Mouse (Mus musculus) v-Abl transformed pro-B cells (cell line): ENCODE results near the gene Ankrd13a.
"Not testable (repeated sequence)": the region's sequence is repeated elsewhere in the genome, so short reads cannot be mapped to it uniquely, and the experiment has no call there.

Experiments used
- in situ Hi-C, 2 experiments: fragments of 400-800 bp; cut with MboI; formaldehyde crosslinking; loops; one replicate each; pipeline ENCODE4 v1.15.1; 2025; ENCODE audit not compliant: unreplicated experiment in 2 of 2

The Ankrd13a gene

DNA sequence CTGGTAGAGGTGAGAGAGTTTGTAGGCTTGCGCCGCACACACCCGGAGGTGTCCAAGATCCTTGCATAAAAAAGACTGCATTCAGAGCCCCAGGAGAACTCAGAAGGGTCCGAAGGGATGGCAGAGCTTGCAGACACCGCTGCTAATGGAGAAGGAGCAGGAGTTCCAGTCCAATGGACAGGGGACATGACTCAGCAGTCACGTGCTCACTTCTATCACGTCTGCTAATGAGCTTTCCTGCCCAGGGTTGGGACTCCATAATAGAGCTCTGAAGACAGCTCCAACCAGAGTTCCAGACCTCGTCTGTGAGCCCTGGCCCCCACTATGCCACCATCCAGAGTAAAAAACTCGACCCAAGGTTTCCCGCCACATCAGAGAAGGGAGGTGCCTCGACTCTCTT is 43.6 kb downstream of the Ankrd13a start:
- in situ Hi-C loops: no loop called here

DNA sequence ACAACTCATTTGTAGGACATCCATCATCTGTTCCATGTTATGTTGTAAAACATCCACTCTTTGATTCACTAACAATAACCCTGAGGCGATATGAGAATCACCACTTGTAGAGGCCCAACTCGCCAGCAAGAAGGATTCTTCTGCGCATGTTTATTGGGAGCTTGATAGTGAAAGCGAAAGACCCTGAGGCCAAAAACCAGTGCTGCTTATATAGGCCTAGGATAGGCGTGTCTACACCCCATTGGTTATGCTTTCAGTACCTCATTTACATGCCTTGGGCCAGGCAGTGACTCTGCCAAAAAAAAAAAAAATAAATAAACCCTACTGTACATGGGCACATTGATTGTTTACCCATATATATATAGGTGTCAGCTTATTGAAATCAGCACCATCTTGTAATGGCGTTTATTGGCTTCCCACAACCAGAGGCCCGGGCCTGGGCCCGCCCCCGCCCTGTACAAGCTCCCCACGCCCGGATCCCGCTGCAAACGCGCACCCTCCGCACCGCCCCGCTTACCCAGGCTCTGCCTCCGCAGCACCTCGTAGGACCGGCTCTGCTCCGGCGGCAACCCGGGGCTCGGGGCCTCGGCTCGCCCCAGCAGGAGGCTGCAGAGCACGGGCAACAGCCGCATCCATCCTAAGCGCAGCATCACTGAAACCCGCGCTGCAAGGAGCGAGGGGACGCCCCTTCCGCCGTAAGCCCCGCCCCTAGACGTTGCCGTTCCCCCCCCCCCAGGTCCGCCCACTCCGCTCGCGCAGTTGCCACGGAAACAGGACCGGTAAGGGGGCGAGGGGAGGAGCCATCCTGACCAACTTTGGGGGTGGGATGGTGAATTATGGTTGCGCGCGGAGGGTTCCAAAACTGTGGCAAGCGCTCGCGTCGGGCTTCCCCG is 48.6 kb downstream of the Ankrd13a start, which contains the start of gene 1500011B03Rik:
Gene 1500011B03Rik (minus strand): TSS at position 673 of the 893 bp plus-strand sequence.
- in situ Hi-C loops: loop anchor here in 1 of 2 experiments (10.0 kb wide), 1 partner anchor 118 kb away; the partner anchor contains the start of gene Tchp

DNA sequence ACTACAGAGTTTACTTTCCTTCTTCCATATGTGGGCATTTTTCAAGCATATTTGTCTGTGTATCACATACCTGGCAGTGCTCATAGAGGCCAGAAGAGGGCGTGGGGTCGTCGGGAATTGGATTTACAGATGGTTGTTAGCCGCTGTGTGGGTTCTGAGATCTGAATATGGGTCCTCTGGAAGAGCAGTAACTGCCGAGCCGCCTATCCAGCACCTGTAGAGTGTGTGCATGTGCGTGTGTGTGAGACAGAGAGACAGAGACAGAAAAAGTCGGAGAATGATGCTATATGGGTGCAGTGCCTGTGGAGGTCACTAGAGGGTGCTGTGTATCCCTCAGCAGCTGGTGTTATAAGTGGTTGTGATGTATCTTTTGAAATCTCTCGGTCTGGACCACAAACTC is 49.7 kb downstream of the Ankrd13a start:
- in situ Hi-C loops: loop anchor here in 1 of 2 experiments (10.0 kb wide), 1 partner anchor 119 kb away; the partner anchor contains the start of gene Tchp

DNA sequence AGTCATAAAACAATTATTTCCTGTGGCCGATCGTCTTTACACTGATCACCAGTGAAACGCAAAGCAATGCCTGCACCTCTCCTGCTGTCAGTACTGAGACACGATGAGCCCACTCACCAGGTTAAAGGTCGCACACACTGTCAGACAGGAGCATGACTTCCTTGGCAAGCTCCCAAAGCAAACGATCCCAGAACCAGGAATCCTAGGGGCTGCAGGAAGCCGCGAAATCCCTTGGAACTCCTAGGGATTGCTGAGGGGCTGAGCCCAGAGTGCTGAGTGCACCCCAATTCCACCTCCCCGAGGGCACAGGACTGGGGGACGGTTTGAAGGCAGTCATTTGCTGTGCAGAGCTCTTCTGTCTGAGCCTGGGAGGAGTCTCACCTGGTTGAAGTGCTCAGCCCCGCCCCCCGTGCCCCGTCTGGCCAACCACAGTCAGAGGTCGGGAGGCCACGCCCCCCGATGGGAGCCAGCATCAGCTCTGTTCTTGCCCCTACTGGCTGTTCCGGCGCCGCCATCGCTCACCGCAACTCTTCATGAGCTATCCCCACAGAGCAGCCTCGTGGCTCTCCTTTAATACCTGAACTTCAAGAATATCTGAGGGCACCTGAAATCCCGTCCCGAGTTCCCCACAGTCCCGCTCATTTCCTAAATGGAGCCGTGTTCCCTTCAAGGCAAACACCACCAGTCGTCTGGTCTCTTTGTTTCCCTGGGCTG is 51.7 kb downstream of the Ankrd13a start:
- in situ Hi-C loops: loop anchor here (5.0 to 10.0 kb wide), 3 partner anchors 71 to 121 kb away; partner anchors contain the start of genes Oasl2 (in 1 of the 2) and Tchp (in 1 of the 2)

DNA sequence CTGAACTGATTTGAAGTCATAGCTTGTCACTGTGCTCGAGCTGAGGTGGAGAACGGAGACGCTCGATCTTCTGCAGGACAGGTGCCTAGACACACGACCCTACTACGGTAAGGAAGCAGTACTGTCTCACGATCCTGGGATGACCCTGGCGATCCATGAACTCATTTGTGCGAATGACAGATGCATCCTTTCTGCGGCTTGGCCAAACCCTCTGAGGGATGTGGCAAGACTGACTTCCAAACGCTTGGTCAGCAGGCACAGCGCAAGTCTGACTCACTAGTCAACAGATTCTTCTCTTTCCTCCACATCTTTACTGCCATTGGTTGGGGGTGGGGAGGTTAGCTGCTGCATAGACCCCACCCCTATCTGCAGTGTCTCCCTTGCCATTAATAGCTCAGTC is 53.0 kb downstream of the Ankrd13a start:
- in situ Hi-C loops: loop anchor here (5.0 to 10.0 kb wide), 3 partner anchors 70 to 123 kb away; partner anchors contain the start of genes Oasl2 (in 1 of the 2) and Tchp (in 1 of the 2)

DNA sequence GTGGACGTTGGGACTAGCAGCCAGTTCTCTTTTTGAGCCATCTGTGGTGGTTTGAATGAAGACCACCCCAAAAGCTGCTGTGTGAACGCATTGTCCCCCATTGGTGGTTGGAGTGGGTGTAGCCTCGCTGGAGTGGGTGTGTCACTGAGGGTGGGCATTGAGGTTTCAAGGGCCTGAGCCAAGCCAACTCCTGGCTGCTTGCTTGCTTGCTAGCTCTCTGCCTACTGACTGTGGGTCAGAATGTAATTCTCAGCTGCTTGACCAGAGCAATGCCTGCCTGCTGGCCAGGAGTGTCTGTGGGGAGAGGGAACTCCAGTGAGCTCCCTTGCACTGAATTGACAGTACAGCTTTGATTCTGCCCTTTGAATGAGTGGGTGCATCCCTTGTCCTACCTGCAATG is 55.3 kb downstream of the Ankrd13a start:
- in situ Hi-C loops: loop anchor here (5.0 to 10.0 kb wide), 3 partner anchors 68 to 125 kb away; partner anchors contain the start of genes Oasl2 (in 1 of the 2) and Tchp (in 1 of the 2)

DNA sequence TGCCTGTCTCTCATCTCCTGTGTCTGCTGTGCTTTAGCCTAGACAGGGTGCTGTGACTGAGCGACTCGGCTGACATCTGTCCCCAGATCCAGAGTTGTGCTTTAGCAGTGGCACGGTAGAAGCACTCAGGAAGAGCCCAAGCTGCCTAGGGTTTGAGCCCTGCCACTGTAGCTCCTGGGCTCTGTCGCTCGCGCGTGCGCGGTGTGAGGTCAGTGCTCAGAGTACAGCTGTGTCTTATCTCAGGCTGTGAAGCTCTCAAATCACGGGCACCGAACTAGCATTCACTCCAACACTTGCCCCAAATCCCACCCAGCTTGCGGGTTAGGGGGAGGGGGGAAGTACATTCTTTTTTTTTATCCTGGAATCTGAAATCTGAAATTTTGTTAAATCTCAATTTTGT is 62.4 kb downstream of the Ankrd13a start:
- in situ Hi-C loops: no loop called here

DNA sequence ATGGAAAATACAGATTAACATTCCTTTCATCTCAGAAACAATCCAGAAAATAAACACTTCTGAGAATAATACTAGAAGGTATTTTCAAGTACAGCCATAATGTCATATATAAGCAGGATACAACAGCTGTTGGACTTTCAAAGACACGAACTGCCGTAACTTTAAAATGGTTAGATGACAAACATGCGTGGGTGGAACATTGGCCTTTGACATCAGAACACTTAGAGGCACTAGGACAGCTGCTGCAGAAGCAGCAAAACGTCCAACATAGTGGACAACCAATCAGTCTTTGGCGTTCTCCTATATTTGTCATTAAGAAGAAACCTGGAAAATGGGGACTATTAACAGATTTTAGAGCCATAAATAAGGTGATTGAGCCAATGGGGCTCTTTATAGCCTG is 66.0 kb downstream of the Ankrd13a start:
- in situ Hi-C loops: not testable (repeated sequence)

DNA sequence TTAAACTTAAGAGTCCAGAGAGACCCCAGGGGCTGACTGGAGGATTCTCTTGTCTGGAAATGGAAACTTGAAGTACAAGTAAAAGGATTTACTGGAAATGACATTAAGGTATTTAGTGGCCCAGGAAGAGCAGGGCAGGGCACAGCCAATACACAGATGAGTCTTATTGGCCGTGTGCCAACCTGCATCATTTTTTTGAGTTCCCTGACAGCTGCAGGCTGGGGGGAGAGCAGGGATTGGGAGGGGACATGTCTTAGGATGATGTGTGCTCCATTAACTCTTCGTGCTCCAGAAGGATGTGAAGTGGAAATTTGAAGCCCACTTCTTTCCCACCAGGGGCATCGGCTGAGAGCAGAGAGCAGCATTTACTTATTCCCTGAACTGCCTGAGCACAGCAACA is 67.7 kb downstream of the Ankrd13a start:
- in situ Hi-C loops: not testable (repeated sequence)

DNA sequence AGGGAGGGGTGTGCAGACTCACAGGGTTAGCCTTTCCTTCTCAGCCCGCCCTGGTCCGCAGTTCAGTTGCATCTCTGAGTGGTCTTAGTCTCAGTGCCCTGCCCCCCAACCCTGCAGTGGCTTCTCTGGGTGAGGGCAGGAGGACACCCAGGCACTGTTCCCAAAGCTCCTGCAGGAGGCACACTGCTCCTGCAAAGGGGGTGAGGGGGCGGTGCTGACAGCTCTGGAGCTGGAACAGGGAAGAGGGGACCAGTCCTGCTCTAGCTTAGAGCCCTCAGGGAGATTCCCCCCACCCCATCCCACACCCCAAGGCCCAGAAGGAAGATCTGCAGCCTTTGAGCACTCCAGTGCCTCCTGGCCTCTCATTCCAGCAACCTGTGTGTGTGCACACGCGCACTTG is 68.2 kb downstream of the Ankrd13a start:
- in situ Hi-C loops: no loop called here

DNA sequence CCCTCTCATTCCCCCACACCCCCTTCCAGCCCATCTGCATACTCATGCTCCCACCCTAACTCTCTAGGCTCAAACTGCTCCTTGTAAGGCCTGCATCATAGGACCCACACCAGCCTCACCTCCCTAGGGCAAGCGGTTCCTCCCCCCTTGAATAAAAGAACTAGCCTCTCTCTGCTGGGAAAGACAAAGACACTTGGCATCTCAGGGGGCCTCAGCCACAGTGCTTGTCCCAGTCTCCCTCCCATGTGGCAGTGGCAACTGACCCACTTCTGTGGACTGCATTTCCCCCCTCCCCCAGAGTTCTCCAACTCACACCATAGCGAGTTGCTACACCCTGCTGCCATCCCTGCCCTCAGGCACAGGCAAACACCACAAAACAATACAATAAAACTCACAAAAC is 69.9 kb downstream of the Ankrd13a start:
- in situ Hi-C loops: not testable (repeated sequence)

DNA sequence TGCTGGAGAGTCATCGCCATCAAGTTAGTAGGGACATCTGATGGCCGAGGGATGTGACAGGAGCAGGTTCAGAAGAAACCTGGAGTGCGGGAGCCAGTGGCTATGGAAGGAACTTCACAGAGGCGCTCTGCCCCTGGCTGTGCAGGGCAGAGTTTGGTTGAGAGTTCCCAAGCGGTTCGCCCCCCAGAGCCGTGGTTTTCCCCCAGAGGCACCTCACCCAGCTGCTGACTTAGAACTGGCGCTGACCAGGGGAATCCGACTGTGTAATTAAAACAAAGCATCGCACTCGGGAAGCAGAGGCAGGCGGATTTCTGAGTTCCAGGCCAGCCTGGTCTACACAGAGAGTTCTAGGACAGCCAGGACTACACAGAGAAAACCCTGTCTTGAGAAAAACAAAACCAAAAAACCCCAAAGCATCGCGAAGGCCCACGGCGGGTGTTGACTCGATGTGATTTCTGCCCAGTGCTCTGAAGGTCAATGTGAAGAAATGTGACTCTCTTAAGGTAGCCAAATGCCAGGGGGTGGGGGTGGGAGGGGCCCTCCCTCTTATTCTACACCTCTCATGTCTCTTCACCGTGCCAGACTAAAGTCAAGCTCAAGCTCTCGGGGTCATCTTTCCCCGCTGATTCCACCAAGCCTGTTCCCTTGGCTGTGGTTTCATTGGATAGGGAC is 77.2 kb downstream of the Ankrd13a start:
- in situ Hi-C loops: no loop called here

DNA sequence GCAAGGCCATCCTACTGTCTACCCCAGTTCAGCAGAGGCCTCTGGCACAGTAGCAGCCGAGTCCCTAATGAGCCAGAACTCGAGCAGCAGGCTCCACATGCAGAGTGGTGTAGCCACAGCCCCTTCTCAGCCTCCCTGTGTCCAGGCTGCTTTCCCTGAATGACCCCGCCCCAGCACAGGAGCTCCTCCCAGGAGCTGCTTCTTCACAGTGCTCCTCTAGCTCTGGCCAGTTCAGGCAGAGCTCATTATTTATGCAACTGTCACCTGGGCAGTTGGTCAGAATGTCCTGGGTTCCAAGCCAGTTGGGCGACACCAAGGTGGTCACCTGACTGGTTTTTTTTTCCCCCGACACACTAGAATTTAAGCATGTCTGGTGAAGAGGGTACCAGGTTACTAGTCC is 78.9 kb downstream of the Ankrd13a start, which contains the start of gene 4930519G04Rik:
Gene 4930519G04Rik (plus strand): TSS at position 301 of the 400 bp plus-strand sequence.
- in situ Hi-C loops: not testable (repeated sequence)
